Mouse (Mus musculus): ENCODE measurements around the gene Olfm1. TPM values are rescaled to one million over a fixed set of nuclear protein-coding genes. Genes with fewer than 3 reads are reported as not detected.

Gene Olfm1
- total and polyA plus RNA-seq, 2 experiments from 2014 or later = 4.0 to 4.7 TPM

GRCm38 (mm10) chr2:28221803-28222202 is 29.0 kb downstream of the Olfm1 start:
- Histone ChIP-seq H3K4me2 (ENCODE audit: low read depth, low read length) (no peak overlapping the region), H3K9me3 (replicated peaks; ENCODE audit: control insufficient read depth, low read length) (no peaks in the 10 kb centered on the region), H3K4me3 (ENCODE audit: low read depth, low read length) (no peak overlapping the region), H3K27me3 (ENCODE audit: control insufficient read depth, insufficient read depth, low read length) (0 out of 2 replicates have a peak, but pooled peaks cover under 1% of the 10 kb centered on the region), H3K36me3 (replicated peaks; ENCODE audit: control insufficient read depth, insufficient read depth, low read length) (no peaks in the 10 kb centered on the region), H3K4me1 (ENCODE audit: control insufficient read depth, insufficient read depth) (peaks cover 18% of the 10 kb centered on the region; the same call in 1 of the 2 replicates), H3K27ac (ENCODE audit: low read depth) (no peak overlapping the region), H3K9ac (replicated peaks; ENCODE audit: low read depth, low read length) (no peak overlapping the region)
- TF ChIP-seq EP300 (IDR thresholded peaks at IDR 0.05; ENCODE audit: low read depth) = no peak
- TF ChIP-seq CTCF (IDR thresholded peaks at IDR 0.05; ENCODE audit: low read depth) = no peak
- DNase-seq (ENCODE audit: low spot score) = no peak
- no peak for ATAC-seq (ENCODE audit: insufficient read depth, low read depth)
- whole genome bisulfite sequencing = 59% methylated on average over 1 of the region's 2 CpGs

- H3K4me1 ChIP-seq (ENCODE audit: control insufficient read depth, insufficient read depth) = 0 out of 2 replicates have a peak, but pooled peaks cover 2% of the 10 kb centered on the region
- 56% methylated on average over 5 of the region's 5 CpGs for WGBS
- no peak overlapping the region for H3K4me3 ChIP-seq (ENCODE audit: low read depth, low read length)
- no peak overlapping the region for H3K9ac ChIP-seq (replicated peaks; ENCODE audit: low read depth, low read length)
- DNase-seq (ENCODE audit: low spot score) (no peak), ATAC-seq (ENCODE audit: insufficient read depth, low read depth) (no peak)
- TF ChIP-seq CTCF (IDR thresholded peaks at IDR 0.05; ENCODE audit: low read depth) = no peak
- TF ChIP-seq EP300 (IDR thresholded peaks at IDR 0.05; ENCODE audit: low read depth) = no peak
- H3K27me3 ChIP-seq (ENCODE audit: control insufficient read depth, insufficient read depth, low read length) = 0 out of 2 replicates have a peak, but pooled peaks cover 7% of the 10 kb centered on the region
- H3K9me3 ChIP-seq (replicated peaks; ENCODE audit: control insufficient read depth, low read length) = no peaks in the 10 kb centered on the region
- H3K4me2 ChIP-seq (ENCODE audit: low read depth, low read length) = no peak overlapping the region
- no peak overlapping the region for H3K27ac ChIP-seq (ENCODE audit: low read depth)
- H3K36me3 ChIP-seq (replicated peaks; ENCODE audit: control insufficient read depth, insufficient read depth, low read length) = no peaks in the 10 kb centered on the region
Observed at GRCm38 (mm10) chr2:28224819-28225218, 32.0 kb downstream of the Olfm1 start.

GRCm38 (mm10) chr2:28225906-28226305 is 33.1 kb downstream of the Olfm1 start:
- ATAC-seq (ENCODE audit: insufficient read depth, low read depth) (no peak), DNase-seq (ENCODE audit: low spot score) (no peak)
- 35% methylated on average over 3 of the region's 3 CpGs for WGBS
- H3K9ac ChIP-seq (replicated peaks; ENCODE audit: low read depth, low read length) = no peak overlapping the region
- H3K9me3 ChIP-seq (replicated peaks; ENCODE audit: control insufficient read depth, low read length) = no peaks in the 10 kb centered on the region
- no peak for TF ChIP-seq EP300 (IDR thresholded peaks at IDR 0.05; ENCODE audit: low read depth)
- no peak for TF ChIP-seq CTCF (IDR thresholded peaks at IDR 0.05; ENCODE audit: low read depth)
- no peaks in the 10 kb centered on the region for H3K36me3 ChIP-seq (replicated peaks; ENCODE audit: control insufficient read depth, insufficient read depth, low read length)
- no peak overlapping the region for H3K4me2 ChIP-seq (ENCODE audit: low read depth, low read length)
- H3K4me3 ChIP-seq (ENCODE audit: low read depth, low read length) = no peak overlapping the region
- no peaks in the 10 kb centered on the region for H3K4me1 ChIP-seq (ENCODE audit: control insufficient read depth, insufficient read depth)
- H3K27me3 ChIP-seq (ENCODE audit: control insufficient read depth, insufficient read depth, low read length) = 0 out of 2 replicates have a peak, but pooled peaks cover 7% of the 10 kb centered on the region
- H3K27ac ChIP-seq (ENCODE audit: low read depth) = no peak overlapping the region

GRCm38 (mm10) chr2:28226971-28227370 is 34.2 kb downstream of the Olfm1 start:
- no peaks in the 10 kb centered on the region for H3K4me1 ChIP-seq (ENCODE audit: control insufficient read depth, insufficient read depth)
- no peak overlapping the region for H3K9ac ChIP-seq (replicated peaks; ENCODE audit: low read depth, low read length)
- no peak overlapping the region for H3K27ac ChIP-seq (ENCODE audit: low read depth)
- 0 out of 2 replicates have a peak, but pooled peaks cover 7% of the 10 kb centered on the region for H3K27me3 ChIP-seq (ENCODE audit: control insufficient read depth, insufficient read depth, low read length)
- no peak overlapping the region for H3K4me3 ChIP-seq (ENCODE audit: low read depth, low read length)
- ATAC-seq (ENCODE audit: insufficient read depth, low read depth) = no peak
- TF ChIP-seq CTCF (IDR thresholded peaks at IDR 0.05; ENCODE audit: low read depth) (no peak), EP300 (IDR thresholded peaks at IDR 0.05; ENCODE audit: low read depth) (no peak)
- H3K4me2 ChIP-seq (ENCODE audit: low read depth, low read length) = no peak overlapping the region
- H3K9me3 ChIP-seq (replicated peaks; ENCODE audit: control insufficient read depth, low read length) = no peaks in the 10 kb centered on the region
- no peak for DNase-seq (ENCODE audit: low spot score)
- 73% methylated on average over 5 of the region's 5 CpGs for WGBS
- no peaks in the 10 kb centered on the region for H3K36me3 ChIP-seq (replicated peaks; ENCODE audit: control insufficient read depth, insufficient read depth, low read length)

DNA sequence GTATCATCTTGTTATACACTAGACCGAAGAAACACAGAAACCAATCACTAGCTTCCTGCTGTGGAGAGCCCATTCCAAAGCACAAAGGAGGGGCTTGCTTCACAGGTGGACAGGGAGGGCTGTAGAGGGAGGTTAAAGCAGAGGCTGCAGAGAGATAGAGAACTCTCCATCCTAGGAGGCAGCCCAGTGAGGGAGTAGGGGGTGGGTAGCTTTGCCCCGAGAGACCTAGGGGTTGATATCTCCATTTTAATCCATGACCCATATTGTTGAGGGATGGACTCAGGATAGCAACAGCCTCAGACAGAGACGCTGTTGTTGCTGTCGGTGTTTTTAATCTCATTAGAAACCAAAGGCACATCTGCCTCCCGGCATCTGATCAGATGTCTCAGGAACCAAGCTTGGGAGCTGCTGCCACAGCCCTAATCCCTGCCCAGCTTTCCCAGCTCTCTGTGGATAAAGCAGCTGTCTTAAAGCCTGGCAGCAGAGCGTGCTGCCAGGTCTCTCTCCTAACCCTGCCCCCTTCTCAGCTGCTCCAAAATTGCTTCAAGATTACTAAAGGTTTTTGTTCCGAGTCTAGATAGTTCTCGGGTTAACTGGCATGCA is 34.9 kb downstream of the Olfm1 start:
- 50% methylated on average over 8 of the region's 8 CpGs for WGBS
- DNase-seq (ENCODE audit: low spot score) (no peak), ATAC-seq (ENCODE audit: insufficient read depth, low read depth) (no peak)

GRCm38 (mm10) chr2:28228364-28228763 is 35.6 kb downstream of the Olfm1 start:
- no peak overlapping the region for H3K27ac ChIP-seq (ENCODE audit: low read depth)
- H3K9ac ChIP-seq (replicated peaks; ENCODE audit: low read depth, low read length) = no peak overlapping the region
- no peaks in the 10 kb centered on the region for H3K36me3 ChIP-seq (replicated peaks; ENCODE audit: control insufficient read depth, insufficient read depth, low read length)
- TF ChIP-seq EP300 (IDR thresholded peaks at IDR 0.05; ENCODE audit: low read depth) = no peak
- no peak for TF ChIP-seq CTCF (IDR thresholded peaks at IDR 0.05; ENCODE audit: low read depth)
- H3K9me3 ChIP-seq (replicated peaks; ENCODE audit: control insufficient read depth, low read length) = no peaks in the 10 kb centered on the region
- H3K4me3 ChIP-seq (ENCODE audit: low read depth, low read length) = no peak overlapping the region
- no peak overlapping the region for H3K4me2 ChIP-seq (ENCODE audit: low read depth, low read length)
- 79% methylated on average over 4 of the region's 4 CpGs for WGBS
- H3K27me3 ChIP-seq (ENCODE audit: control insufficient read depth, insufficient read depth, low read length) = 0 out of 2 replicates have a peak, but pooled peaks cover 7% of the 10 kb centered on the region
- DNase-seq (ENCODE audit: low spot score) (no peak), ATAC-seq (ENCODE audit: insufficient read depth, low read depth) (no peak)
- no peaks in the 10 kb centered on the region for H3K4me1 ChIP-seq (ENCODE audit: control insufficient read depth, insufficient read depth)

More for the DNA sequence above, 34.9 kb downstream of the Olfm1 start:
- H3K36me3 ChIP-seq (replicated peaks; ENCODE audit: control insufficient read depth, insufficient read depth, low read length) = no peaks in the 10 kb centered on the region
- no peaks in the 10 kb centered on the region for H3K4me1 ChIP-seq (ENCODE audit: control insufficient read depth, insufficient read depth)
- no peak overlapping the region for H3K4me2 ChIP-seq (ENCODE audit: low read depth, low read length)
- H3K27ac ChIP-seq (ENCODE audit: low read depth) = no peak overlapping the region
- H3K27me3 ChIP-seq (ENCODE audit: control insufficient read depth, insufficient read depth, low read length) = 0 out of 2 replicates have a peak, but pooled peaks cover 7% of the 10 kb centered on the region
- no peaks in the 10 kb centered on the region for H3K9me3 ChIP-seq (replicated peaks; ENCODE audit: control insufficient read depth, low read length)
- no peak overlapping the region for H3K4me3 ChIP-seq (ENCODE audit: low read depth, low read length)
- no peak overlapping the region for H3K9ac ChIP-seq (replicated peaks; ENCODE audit: low read depth, low read length)
- TF ChIP-seq CTCF (IDR thresholded peaks at IDR 0.05; ENCODE audit: low read depth) = no peak
- TF ChIP-seq EP300 (IDR thresholded peaks at IDR 0.05; ENCODE audit: low read depth) = no peak

Data from heart, postnatal 0 days (tissue).